Mouse (Mus musculus) spleen, adult 18-20 months (tissue): Measurements from ENCODE around the gene Chd3.
A peak's percentile ranks its signal among the peaks of the same experiment; 100 is the strongest.

Experiments
- DNase-seq, 2 experiments: peaks; one replicate each; pipeline ENCODE4 v3.0.0; 2022; ENCODE audit warnings: mixed read lengths in 2 of 2

The Chd3 gene

GRCm38 (mm10) chr11:69364376-69364775 lies 4.8 kb downstream of the Chd3 start:
- no peak for DNase-seq

- no peak for DNase-seq
These were observed 6.7 kb downstream of the Chd3 start for GRCm38 (mm10) chr11:69362479-69362878.

- no peak for DNase-seq
These were observed 7.2 kb downstream of the Chd3 start for GRCm38 (mm10) chr11:69362021-69362420.

GRCm38 (mm10) chr11:69357690-69358089 lies 11.5 kb downstream of the Chd3 start:
- no peak for DNase-seq

- DNase-seq, result no peak
These were observed 12.7 kb downstream of the Chd3 start for GRCm38 (mm10) chr11:69356544-69356943.

- DNase-seq, result no peak
These were observed 22.8 kb downstream of the Chd3 start for GRCm38 (mm10) chr11:69346441-69346840.

- DNase-seq, result peak; percentile 59 to 74
These were observed 28.8 kb downstream of the Chd3 start, which contains the start of gene Rnf227 for GRCm38 (mm10) chr11:69340161-69341131. Rnf227 (plus strand) TSS chr11:69340461.

GRCm38 (mm10) chr11:69334796-69335195 lies 34.4 kb downstream of the Chd3 start:
- DNase-seq, result no peak

- no peak for DNase-seq
These were observed 35.3 kb downstream of the Chd3 start for GRCm38 (mm10) chr11:69333922-69334321.

- DNase-seq, result no peak
These were observed 36.4 kb downstream of the Chd3 start for GRCm38 (mm10) chr11:69332713-69333253.

- peak; percentile 44 to 65 for DNase-seq
These were observed 37.2 kb downstream of the Chd3 start for GRCm38 (mm10) chr11:69331929-69332405.

GRCm38 (mm10) chr11:69331152-69331551 lies 38.1 kb downstream of the Chd3 start:
- DNase-seq, result no peak

GRCm38 (mm10) chr11:69328517-69328916 lies 40.7 kb downstream of the Chd3 start:
- no peak for DNase-seq

- no peak for DNase-seq
These were observed 41.6 kb downstream of the Chd3 start for GRCm38 (mm10) chr11:69327648-69328047.

- no peak for DNase-seq
These were observed 42.1 kb downstream of the Chd3 start for GRCm38 (mm10) chr11:69327157-69327442.

- DNase-seq, result no peak
These were observed 42.6 kb downstream of the Chd3 start for GRCm38 (mm10) chr11:69326408-69327156.

GRCm38 (mm10) chr11:69325628-69326407 lies 43.4 kb downstream of the Chd3 start, which contains the start of gene Kcnab3:
Kcnab3 (plus strand) TSS chr11:69326258.
- DNase-seq, result peak; percentile 76 to 81

GRCm38 (mm10) chr11:69324749-69325148 lies 44.5 kb downstream of the Chd3 start:
- DNase-seq, result no peak

- peak; percentile 96 to 99 for DNase-seq
These were observed 45.5 kb downstream of the Chd3 start, which contains the start of the genes Cntrob and Trappc1 for GRCm38 (mm10) chr11:69323667-69324111. Cntrob (minus strand) TSS chr11:69323775. Trappc1 (plus strand) TSS chr11:69323980.

GRCm38 (mm10) chr11:69322693-69323471 lies 46.3 kb downstream of the Chd3 start:
- no peak for DNase-seq

GRCm38 (mm10) chr11:69322010-69322409 lies 47.2 kb downstream of the Chd3 start:
- no peak for DNase-seq
